Mouse (Mus musculus) spleen, postnatal 4 days (tissue): ENCODE measurements around the gene Jak3.

Experiments used
- DNase-seq, 2 experiments: peaks; one replicate each; pipeline ENCODE4 v3.0.0; 2022; ENCODE audit warnings: low spot score in 2 of 2

Jak3 gene

GRCm38 (mm10) chr8:71676020-71676741, at the start of gene Jak3:
TSS of gene Jak3 (plus strand) at chr8:71676296.
- peak; percentile 51 to 82 for DNase-seq

- no peak for DNase-seq
These were observed 49.3 kb upstream of the Jak3 start for GRCm38 (mm10) chr8:71626753-71627152.

GRCm38 (mm10) chr8:71627265-71628099, 48.6 kb upstream of the Jak3 start:
- no peak for DNase-seq

- no peak for DNase-seq
These were observed 47.5 kb upstream of the Jak3 start for GRCm38 (mm10) chr8:71628396-71629095.

- DNase-seq = peak; percentile 91 to 96
These were observed 46.9 kb upstream of the Jak3 start for GRCm38 (mm10) chr8:71629096-71629697.

- peak; percentile 47 to 76 for DNase-seq
These were observed 46.3 kb upstream of the Jak3 start for GRCm38 (mm10) chr8:71629781-71630212.

GRCm38 (mm10) chr8:71630761-71631160, 45.3 kb upstream of the Jak3 start:
- no peak for DNase-seq

- DNase-seq = no peak
These were observed 44.2 kb upstream of the Jak3 start for GRCm38 (mm10) chr8:71631897-71632296.

- DNase-seq = peak; percentile 77 to 91
These were observed 42.9 kb upstream of the Jak3 start for GRCm38 (mm10) chr8:71633164-71633563.

GRCm38 (mm10) chr8:71633981-71634667, 42.0 kb upstream of the Jak3 start:
- peak; percentile 68 to 79 for DNase-seq

GRCm38 (mm10) chr8:71637149-71638095, 38.7 kb upstream of the Jak3 start:
- no peak for DNase-seq

GRCm38 (mm10) chr8:71638321-71638720, 37.8 kb upstream of the Jak3 start:
- DNase-seq = no peak

- DNase-seq = no peak
These were observed 36.8 kb upstream of the Jak3 start for GRCm38 (mm10) chr8:71639318-71639717.

GRCm38 (mm10) chr8:71645510-71645909, 30.6 kb upstream of the Jak3 start:
- DNase-seq = no peak

GRCm38 (mm10) chr8:71654600-71654999, 21.5 kb upstream of the Jak3 start:
- peak; percentile 56 to 80 for DNase-seq

- DNase-seq = no peak
These were observed 18.3 kb upstream of the Jak3 start for GRCm38 (mm10) chr8:71657816-71658215.

- DNase-seq = no peak
These were observed 17.5 kb upstream of the Jak3 start for GRCm38 (mm10) chr8:71658515-71659049.

- DNase-seq = no peak
These were observed 16.3 kb upstream of the Jak3 start for GRCm38 (mm10) chr8:71659751-71660150.

- peak; percentile 78 to 95 for DNase-seq
These were observed 15.6 kb upstream of the Jak3 start for GRCm38 (mm10) chr8:71660325-71661120.
